Mouse (Mus musculus) cerebellum, adult 2 months (tissue): ENCODE results near the gene H2afz. TPM values are rescaled to one million over a fixed set of nuclear protein-coding genes. Genes with fewer than 3 reads are reported as not detected.
"Not testable (repeated sequence)": the region's sequence is repeated elsewhere in the genome, so short reads cannot be mapped to it uniquely, and the experiment has no call there.

Experiments used
- DNase-seq, 2 experiments: peaks; one replicate each; pipeline ENCODE4 v3.0.0; 2021
- H3K27ac ChIP-seq: fragments of 200-500 bp; 2 replicates; pipeline ENCODE4 v1.5.1; 2012; ENCODE audit warnings: low read length, control low read depth, inconsistent platforms; ENCODE audit not compliant: insufficient read depth
- H3K27me3 ChIP-seq: fragments of 200-500 bp; 2 replicates; pipeline ENCODE4 v1.6.1; 2012; ENCODE audit warnings: inconsistent platforms, mild to moderate bottlenecking, low read length, moderate library complexity; ENCODE audit not compliant: control insufficient read depth, insufficient read depth
- H3K4me1 ChIP-seq: fragments of 200-500 bp; 2 replicates; pipeline ENCODE4 v1.6.1; 2011; ENCODE audit warnings: low read length; ENCODE audit not compliant: control insufficient read depth, insufficient read depth
- H3K4me3 ChIP-seq: fragments of 200-500 bp; replicated peaks from 2 replicates; pipeline ENCODE3; 2011; ENCODE audit warnings: mild to moderate bottlenecking, low read depth, low read length, control low read depth; ENCODE audit not compliant: insufficient read depth
- CTCF ChIP-seq: fragments of 200-500 bp; IDR thresholded peaks from 2 replicates; pipeline ENCODE4 v1.5.1; 2011; ENCODE audit warnings: low read depth, mild to moderate bottlenecking, control low read depth, low read length, moderate library complexity, borderline replicate concordance; ENCODE audit not compliant: insufficient read depth
- POLR2A ChIP-seq: fragments of 200-500 bp; IDR thresholded peaks from 2 replicates; pipeline ENCODE4 v1.6.1; 2011; ENCODE audit warnings: low read length, control low read depth, borderline replicate concordance; ENCODE audit not compliant: insufficient read depth
- WGBS: fragments of 180-500 bp; shearing (Covaris S2); methylation state at CpG from one replicate; pipeline ENCODE4 v1.1.7; 2018; 5-methylcytosine and 5-hydroxymethylcytosine counted together
- polyA plus RNA-seq: library from polyadenylated mRNA; depleted of rRNA; stranded (reverse); fragments of >200 nt; gene quantifications from 2 replicates; pipeline ENCODE4 v1.2.3, GENCODE M21; 2012

The H2afz gene
- polyA plus RNA-seq, 1 experiment = 430 TPM

DNA sequence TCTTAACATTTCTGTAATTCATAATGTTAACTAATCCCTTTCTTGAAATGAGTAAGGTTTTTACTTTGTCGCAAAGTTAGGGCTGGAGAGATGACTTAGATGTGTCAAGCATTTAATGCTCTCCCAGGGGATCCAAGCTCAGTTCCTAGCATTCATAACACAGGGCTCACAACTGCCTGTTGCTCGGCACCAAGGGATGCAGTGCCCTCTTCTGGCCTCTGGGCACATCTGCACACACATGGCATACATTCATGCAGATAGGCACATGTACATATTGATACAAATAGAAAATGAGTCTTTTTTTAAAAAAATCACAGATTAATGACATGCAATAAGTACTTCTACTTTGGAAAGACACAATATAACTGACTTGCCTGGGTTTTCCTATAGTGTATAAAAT is 13.1 kb upstream of the H2afz start:
- DNase-seq = no peak
- no peak overlapping the region for H3K27ac ChIP-seq
- H3K4me3 ChIP-seq = no peak overlapping the region
- 84% methylated on average over 2 of the region's 2 CpGs for WGBS
- TF ChIP-seq POLR2A (no peak), CTCF (no peak)
- no peaks in the 10 kb centered on the region for H3K27me3 ChIP-seq
- H3K4me1 ChIP-seq = no peaks in the 10 kb centered on the region

DNA sequence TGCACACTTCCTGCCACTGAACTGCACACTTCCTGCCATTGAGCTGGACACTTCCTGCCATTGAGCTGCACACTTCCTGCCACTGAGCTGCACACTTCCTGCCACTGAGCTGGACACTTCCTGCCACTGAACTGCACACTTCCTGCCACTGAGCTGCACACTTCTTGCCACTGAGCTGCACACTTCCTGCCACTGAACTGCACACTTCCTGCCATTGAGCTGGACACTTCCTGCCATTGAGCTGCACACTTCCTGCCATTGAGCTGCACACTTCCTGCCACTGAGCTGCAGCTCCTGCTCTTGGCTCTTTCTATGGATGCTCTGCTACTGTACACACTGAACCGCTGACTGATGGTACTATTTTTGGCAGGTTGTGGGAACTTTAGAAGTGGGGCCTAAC is 11.3 kb upstream of the H2afz start:
- not testable (repeated sequence) for H3K27me3 ChIP-seq, H3K4me1 ChIP-seq, H3K27ac ChIP-seq, DNase-seq, H3K4me3 ChIP-seq
- WGBS = 94% methylated on average over 1 of the region's 1 CpGs

DNA sequence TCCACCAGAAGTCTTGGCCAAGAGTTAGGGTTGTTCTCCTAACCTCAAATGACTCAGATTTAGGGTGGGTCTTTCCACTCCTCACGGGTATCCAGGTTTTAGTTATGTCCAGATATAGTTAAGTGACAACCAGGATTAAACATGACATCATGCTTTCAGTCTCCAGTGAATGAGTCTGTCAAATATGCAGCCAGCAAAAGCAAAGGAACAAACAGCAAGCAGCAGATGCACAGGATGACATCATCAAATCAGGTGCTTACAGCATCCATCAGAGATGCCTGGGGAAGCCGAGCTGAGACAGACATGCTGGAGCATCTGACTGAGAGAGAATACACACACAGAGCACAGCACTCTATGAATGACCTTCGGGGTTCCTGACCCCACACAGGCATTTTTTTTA is 9.0 kb upstream of the H2afz start:
- H3K4me3 ChIP-seq = no peak overlapping the region
- no peaks in the 10 kb centered on the region for H3K27me3 ChIP-seq
- no peak overlapping the region for H3K27ac ChIP-seq
- WGBS = 38% methylated on average over 3 of the region's 3 CpGs
- no peak for TF ChIP-seq CTCF
- no peak for TF ChIP-seq POLR2A
- DNase-seq = peak in 1 of 2 experiments; percentile 30
- no peaks in the 10 kb centered on the region; the same call in 1 of the 2 replicates for H3K4me1 ChIP-seq

DNA sequence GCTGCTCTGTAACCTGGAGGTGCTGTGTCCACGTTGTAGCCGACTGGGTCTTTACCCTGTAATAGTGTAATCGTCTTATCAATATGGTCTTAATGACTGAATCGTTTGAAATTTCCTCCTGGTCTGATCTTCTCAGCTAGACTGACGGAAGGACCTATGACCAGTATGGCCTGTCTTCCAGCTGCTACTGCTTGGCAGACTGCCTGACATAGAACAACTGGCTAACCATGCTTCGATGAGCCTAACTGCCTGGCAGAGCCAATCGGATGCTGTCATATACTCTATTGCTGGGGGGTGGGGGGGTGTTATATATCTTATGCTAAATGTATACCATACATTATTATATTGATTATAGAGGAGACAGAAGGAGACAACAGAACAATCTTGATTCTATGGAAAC is 8.2 kb upstream of the H2afz start:
- H3K4me3 ChIP-seq = no peak overlapping the region
- no peaks in the 10 kb centered on the region; the same call in 1 of the 2 replicates for H3K4me1 ChIP-seq
- no peak for DNase-seq
- TF ChIP-seq CTCF = no peak
- no peak for TF ChIP-seq POLR2A
- H3K27ac ChIP-seq = no peak overlapping the region
- 55% methylated on average over 7 of the region's 7 CpGs for WGBS
- H3K27me3 ChIP-seq = no peaks in the 10 kb centered on the region

DNA sequence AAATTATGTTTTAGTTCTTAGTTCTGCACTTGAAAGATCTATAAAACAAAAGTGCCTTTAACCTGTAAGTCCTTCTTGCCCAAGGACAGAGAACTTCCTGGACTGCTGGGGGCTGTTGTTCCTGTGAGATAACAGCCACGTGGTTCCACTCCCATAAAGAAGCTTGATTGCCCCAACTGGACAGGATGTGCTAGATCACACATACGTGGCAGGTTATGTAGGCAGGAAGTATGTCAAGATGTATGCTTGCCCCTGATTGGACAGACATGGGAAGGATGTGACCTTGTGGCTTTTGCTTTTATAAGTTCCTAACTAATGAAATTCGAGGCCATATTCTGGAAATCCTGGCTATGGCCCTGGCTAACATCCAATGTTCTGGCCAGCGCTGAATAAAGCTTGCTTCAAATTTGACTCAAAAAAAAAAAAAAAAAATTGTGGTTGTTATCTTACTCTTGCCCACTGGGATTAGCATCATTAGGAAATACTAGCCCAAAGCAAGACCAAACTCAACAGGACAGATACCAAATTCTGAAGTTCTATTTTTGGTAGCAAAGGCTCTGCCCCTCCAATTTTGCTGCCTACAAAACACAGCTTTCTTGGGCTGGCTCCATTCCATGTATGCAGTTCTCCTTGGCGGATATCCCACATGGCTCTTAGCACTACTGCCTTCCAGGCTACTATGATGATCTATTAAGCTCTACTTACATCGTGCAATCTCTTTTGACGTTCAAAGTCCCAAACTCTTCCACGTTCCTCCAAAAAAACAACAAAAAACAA is 3.7 kb upstream of the H2afz start:
- Histone ChIP-seq H3K4me3 (no peak overlapping the region), H3K27me3 (no peaks in the 10 kb centered on the region), H3K27ac (no peak overlapping the region), H3K4me1 (peaks cover 3% of the 10 kb centered on the region; the same call in 1 of the 2 replicates)
- DNase-seq = peak in 1 of 2 experiments; percentile 45
- no peak for TF ChIP-seq POLR2A
- no peak for TF ChIP-seq CTCF
- 20% methylated on average over 8 of the region's 8 CpGs for WGBS

DNA sequence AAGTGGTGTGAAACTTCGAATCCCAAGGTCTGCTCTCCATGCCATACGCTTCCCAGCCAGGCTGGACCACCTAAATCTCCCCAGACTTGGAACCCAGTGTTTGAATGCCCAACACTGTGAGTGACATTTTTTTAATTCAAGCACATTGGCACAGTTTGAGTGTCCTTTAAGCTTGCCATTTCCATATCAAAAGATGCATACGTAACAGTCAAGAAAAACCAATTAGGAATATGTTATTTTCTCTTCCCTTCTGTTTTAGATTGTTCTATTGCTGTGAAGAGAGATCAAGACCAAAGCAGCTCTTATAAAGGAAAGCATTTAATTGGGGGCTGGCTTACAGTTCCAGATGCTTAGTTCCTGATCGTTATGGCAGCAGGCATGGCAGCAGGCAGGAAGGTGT is 2.9 kb upstream of the H2afz start:
- Histone ChIP-seq H3K27ac (no peak overlapping the region), H3K4me1 (peaks cover 3% of the 10 kb centered on the region; the same call in 1 of the 2 replicates), H3K4me3 (no peak overlapping the region), H3K27me3 (no peaks in the 10 kb centered on the region)
- DNase-seq = no peak
- TF ChIP-seq POLR2A (no peak), CTCF (no peak)
- 89% methylated on average over 4 of the region's 4 CpGs for WGBS

DNA sequence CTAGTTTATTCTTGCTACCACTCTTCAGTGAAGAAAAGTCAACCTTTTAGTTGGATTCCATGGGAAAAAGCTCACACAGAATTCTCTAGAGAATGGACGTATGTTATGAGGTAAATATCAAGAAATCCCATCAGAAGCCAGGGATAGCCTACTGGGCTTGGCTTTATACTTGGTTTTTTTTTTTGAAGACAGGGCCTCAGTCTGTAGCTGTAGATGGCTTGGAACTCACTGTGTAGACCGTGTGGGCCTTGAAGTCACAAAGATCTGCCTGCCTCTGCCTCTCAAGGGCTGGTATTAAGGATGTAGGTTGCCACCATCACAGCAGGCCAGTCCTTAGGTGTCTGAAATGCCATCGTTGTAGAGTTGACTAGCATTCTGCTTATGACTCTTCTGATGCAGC is 1.7 kb upstream of the H2afz start:
- no peak for TF ChIP-seq CTCF
- TF ChIP-seq POLR2A = no peak
- peaks cover 3% of the 10 kb centered on the region; the same call in 1 of the 2 replicates for H3K4me1 ChIP-seq
- WGBS = 89% methylated on average over 3 of the region's 3 CpGs
- H3K27ac ChIP-seq = no peak overlapping the region
- H3K27me3 ChIP-seq = no peaks in the 10 kb centered on the region
- no peak for DNase-seq
- H3K4me3 ChIP-seq = no peak overlapping the region

DNA sequence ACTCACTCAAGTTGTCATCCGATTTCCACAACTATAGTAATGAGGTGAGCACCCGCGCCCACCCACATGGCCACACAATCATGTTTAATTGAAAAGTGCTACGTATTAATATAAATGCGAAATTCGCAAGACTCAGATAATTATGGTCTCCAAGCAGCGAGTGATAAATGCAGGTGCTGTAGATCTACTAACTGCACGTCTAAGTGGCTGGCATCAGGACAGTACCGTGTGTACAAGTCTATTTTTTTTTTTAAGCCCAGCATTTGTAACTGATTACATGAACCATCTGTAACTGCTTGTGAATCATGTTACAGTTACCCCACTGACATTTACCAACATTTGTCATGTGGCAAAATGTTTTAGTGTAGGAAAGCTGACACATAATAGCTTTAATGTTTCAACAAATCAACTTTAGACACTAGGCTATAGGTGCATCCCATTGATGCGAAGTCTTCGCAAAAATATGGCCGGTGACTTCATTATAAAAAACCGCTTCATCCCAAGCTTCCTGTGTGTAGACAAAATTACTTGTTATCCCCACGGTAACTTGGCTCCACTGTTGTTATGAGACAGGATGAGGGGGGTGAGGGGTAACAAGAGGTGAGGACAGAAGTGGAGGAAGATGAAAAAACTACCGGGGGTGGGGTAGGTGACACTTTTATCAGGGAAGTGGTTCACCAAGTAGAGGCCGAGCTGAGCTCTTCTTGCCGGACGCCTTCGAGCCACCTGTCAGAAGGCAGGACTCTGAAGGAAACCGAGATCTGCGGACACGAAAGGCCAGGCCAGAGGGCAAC is 760 bp upstream of the H2afz start:
- no peak for DNase-seq
- WGBS = 33% methylated on average over 22 of the region's 22 CpGs
- Histone ChIP-seq H3K4me3 (peak overlapping the region; percentile 70), H3K27ac (peak overlapping the region; percentile 87), H3K27me3 (no peaks in the 10 kb centered on the region), H3K4me1 (peaks cover 3% of the 10 kb centered on the region; the same call in 1 of the 2 replicates)
- TF ChIP-seq CTCF (no peak), POLR2A (no peak; the same call in 1 of the 2 replicates)
